Mouse (Mus musculus) CH12.LX (cell line): ENCODE measurements around the gene Gjc1. TPM values are rescaled to one million over a fixed set of nuclear protein-coding genes. Genes with fewer than 3 reads are reported as not detected.

Experiments
- DNase-seq: peaks from one replicate; pipeline ENCODE4 v3.0.0-alpha.2; 2013; ENCODE audit errors: extremely low read depth
- H3K27ac ChIP-seq: 2 replicates; pipeline ENCODE4 v1.5.1; 2012; ENCODE audit warnings: low read depth, mild to moderate bottlenecking, control low read depth, moderate library complexity; ENCODE audit not compliant: insufficient read depth
- H3K27me3 ChIP-seq: replicated peaks from 2 replicates; pipeline ENCODE3; 2012; ENCODE audit warnings: inconsistent platforms
- H3K36me3 ChIP-seq, 2 experiments: replicated peaks in 1 of 2; 2 replicates each; pipeline versions ENCODE3 to v1.6.1; 2012; ENCODE audit warnings: inconsistent platforms in 1 of 2, low read length in 1 of 2, mild to moderate bottlenecking in 1 of 2, mixed read lengths in 1 of 2, moderate library complexity in 1 of 2; ENCODE audit not compliant: control insufficient read depth in 1 of 2, insufficient read depth in 1 of 2
- H3K4me1 ChIP-seq, 2 experiments: 2 replicates each; pipeline ENCODE4 v1.6.1; 2012; ENCODE audit warnings: inconsistent platforms in 1 of 2, moderate library complexity in 1 of 2; ENCODE audit not compliant: insufficient read depth in 2 of 2, control insufficient read depth in 1 of 2
- H3K4me2 ChIP-seq: 2 replicates; pipeline ENCODE4 v1.6.1; 2012; ENCODE audit warnings: low read depth, mild to moderate bottlenecking, control low read depth; ENCODE audit not compliant: poor library complexity, insufficient read depth, severe bottlenecking
- H3K4me3 ChIP-seq, 3 experiments: fragments of 150-350 bp in 1 of 3; sonication (generic) in 1 of 3; replicated peaks in 1 of 3; 2 replicates each; pipeline versions ENCODE3 to v1.5.1; 2011 to 2012; ENCODE audit warnings: low read depth in 2 of 3, low read length in 2 of 3, mild to moderate bottlenecking in 2 of 3, moderate library complexity in 2 of 3, control low read depth in 1 of 3, improper control_type of control experiment in 1 of 3, inconsistent platforms in 1 of 3, mixed read lengths in 1 of 3; ENCODE audit not compliant: poor library complexity in 1 of 3
- H3K79me2 ChIP-seq: replicated peaks from 2 replicates; pipeline ENCODE4 v1.6.1; 2012; ENCODE audit warnings: mild to moderate bottlenecking, moderate library complexity; ENCODE audit not compliant: control insufficient read depth, poor library complexity, insufficient read depth, severe bottlenecking; ENCODE audit errors: extremely low read depth
- H3K9ac ChIP-seq: 2 replicates; pipeline ENCODE4 v1.6.1; 2012; ENCODE audit warnings: low read depth, mild to moderate bottlenecking, control low read depth, moderate library complexity; ENCODE audit not compliant: insufficient read depth
- H3K9me3 ChIP-seq: replicated peaks from 2 replicates; pipeline ENCODE3; 2012; ENCODE audit warnings: low read length, inconsistent platforms, mixed read lengths
- CTCF ChIP-seq, 2 experiments: IDR thresholded peaks in 1 of 2; conservative IDR thresholded peaks in 1 of 2; 2 replicates each; pipeline ENCODE4 v1.5.1; 2011 to 2012; ENCODE audit warnings: low read depth in 2 of 2, low read length in 2 of 2, improper control_type of control experiment in 1 of 2, inconsistent platforms in 1 of 2, mild to moderate bottlenecking in 1 of 2, moderate library complexity in 1 of 2
- E2F4 ChIP-seq: IDR thresholded peaks from 2 replicates; pipeline ENCODE4 v1.6.1; 2011; ENCODE audit warnings: low read depth, low read length, improper control_type of control experiment; ENCODE audit not compliant: insufficient replicate concordance
- ELF1 ChIP-seq: IDR thresholded peaks from 2 replicates; pipeline ENCODE4 v1.6.1; 2014; ENCODE audit warnings: low read depth, mild to moderate bottlenecking, inconsistent platforms, low read length, improper control_type of control experiment
- KAT2A ChIP-seq: IDR thresholded peaks from 2 replicates; pipeline ENCODE4 v1.6.1; 2012; ENCODE audit warnings: low read length, improper control_type of control experiment, inconsistent platforms; ENCODE audit not compliant: insufficient replicate concordance
- MAX ChIP-seq: IDR thresholded peaks from 2 replicates; pipeline ENCODE4 v1.6.1; 2011; ENCODE audit warnings: low read length, improper control_type of control experiment
- MAZ ChIP-seq: IDR thresholded peaks from 2 replicates; pipeline ENCODE4 v1.6.1; 2012; ENCODE audit warnings: low read depth, mild to moderate bottlenecking, inconsistent platforms, low read length, improper control_type of control experiment, moderate library complexity
- NRF1 ChIP-seq: IDR thresholded peaks from 2 replicates; pipeline ENCODE4 v1.6.1; 2014; ENCODE audit warnings: low read depth, mild to moderate bottlenecking, inconsistent platforms, low read length, improper control_type of control experiment, moderate library complexity
- PAX5 ChIP-seq: IDR thresholded peaks from 2 replicates; pipeline ENCODE4 v1.6.1; 2012; ENCODE audit warnings: low read length, inconsistent platforms, mixed read lengths
- POLR2AphosphoS2 ChIP-seq: IDR thresholded peaks from 2 replicates; pipeline ENCODE4 v1.6.1; 2011; ENCODE audit warnings: low read depth, low read length, improper control_type of control experiment
- RAD21 ChIP-seq: IDR thresholded peaks from 2 replicates; pipeline ENCODE4 v1.6.1; 2011; ENCODE audit warnings: low read depth, mild to moderate bottlenecking, low read length, improper control_type of control experiment, moderate library complexity
- RCOR1 ChIP-seq: conservative IDR thresholded peaks from 2 replicates; pipeline ENCODE4 v1.6.1; 2012; ENCODE audit warnings: low read depth, mild to moderate bottlenecking, inconsistent platforms, low read length, improper control_type of control experiment
- SMC3 ChIP-seq: IDR thresholded peaks from 2 replicates; pipeline ENCODE4 v1.6.1; 2011; ENCODE audit warnings: low read depth, low read length, improper control_type of control experiment
- TBP ChIP-seq: conservative IDR thresholded peaks from 2 replicates; pipeline ENCODE4 v1.6.1; 2011; ENCODE audit warnings: low read depth, low read length, improper control_type of control experiment
- TCF12 ChIP-seq: IDR thresholded peaks from 2 replicates; pipeline ENCODE4 v1.6.1; 2014; ENCODE audit warnings: low read depth, mild to moderate bottlenecking, inconsistent platforms, low read length, improper control_type of control experiment
- UBTF ChIP-seq: IDR thresholded peaks from 2 replicates; pipeline ENCODE4 v1.6.1; 2012; ENCODE audit warnings: low read depth, mild to moderate bottlenecking, inconsistent platforms, low read length, improper control_type of control experiment, moderate library complexity
- ZKSCAN1 ChIP-seq: IDR thresholded peaks from 2 replicates; pipeline ENCODE4 v1.6.1; 2012; ENCODE audit warnings: low read depth, inconsistent platforms, low read length, improper control_type of control experiment, borderline replicate concordance
- ZMIZ1 ChIP-seq: IDR thresholded peaks from 2 replicates; pipeline ENCODE4 v1.6.1; 2012; ENCODE audit warnings: low read depth, mild to moderate bottlenecking, inconsistent platforms, low read length, improper control_type of control experiment
- ZNF384 ChIP-seq: IDR thresholded peaks from 2 replicates; pipeline ENCODE4 v1.6.1; 2012; ENCODE audit warnings: low read depth, low read length, improper control_type of control experiment, inconsistent platforms
- dilution Hi-C: fragments of 300-500 bp; cut with MboI; formaldehyde crosslinking; loops from 2 replicates; pipeline ENCODE4 v1.14.3; 2020; ENCODE audit warnings: low sequenced_read_pairs; ENCODE audit not compliant: extremely low pct_unique_long_range_greater_than_20kb, extremely low pct_ligation_motif_present
- in situ Hi-C: fragments of 300-500 bp; cut with MboI; formaldehyde crosslinking; loops from 3 replicates; pipeline ENCODE4 v1.14.3; 2019; ENCODE audit warnings: low sequenced_read_pairs, low pct_ligation_motif_present, low pct_unique_long_range_greater_than_20kb, mixed read lengths
- polyA plus RNA-seq: library from polyadenylated mRNA; unstranded; fragments of >175 nt; gene quantifications from 2 replicates; pipeline ENCODE4 v1.2.1, GENCODE M21; 2012; ENCODE audit warnings: low read depth; ENCODE audit not compliant: insufficient read length
- total RNA-seq, 2 experiments: library from RNA; depleted of rRNA; stranded (reverse); fragments of 300-350 nt in 1 of 2; fragments of >200 nt in 1 of 2; gene quantifications; 2 replicates each; pipeline ENCODE4 v1.2.3; 2012 to 2014

The Gjc1 gene
- total and polyA plus RNA-seq, 3 experiments, result not detected

DNA sequence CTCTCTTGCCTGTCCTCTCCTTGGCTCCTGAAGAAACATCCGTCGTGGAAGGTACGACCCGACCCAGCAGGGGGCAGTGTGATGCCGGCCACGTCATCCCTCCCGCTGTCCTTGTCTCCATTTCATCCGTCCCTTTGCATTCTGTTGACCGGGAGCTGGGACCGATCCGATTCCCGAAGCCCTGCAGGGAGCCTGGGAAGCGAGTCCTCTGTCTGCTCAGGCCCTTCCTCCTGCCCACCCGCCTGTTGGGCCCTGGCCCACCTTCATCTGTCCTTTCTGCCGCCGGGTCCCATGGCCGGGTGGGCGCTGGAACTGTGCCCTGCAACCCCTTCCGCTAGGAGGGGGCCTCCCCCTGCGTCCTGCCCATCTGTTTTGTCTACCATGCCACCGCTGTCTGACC is 41.9 kb downstream of the Gjc1 start:
- peaks cover 12% of the 10 kb centered on the region for H3K9me3 ChIP-seq
- no peak overlapping the region for H3K9ac ChIP-seq
- peaks cover 4% of the 10 kb centered on the region in 2 experiments; a peak in 1 of 4 replicates for H3K4me1 ChIP-seq
- H3K4me3 ChIP-seq, result no peak overlapping the region
- no peaks in the 10 kb centered on the region for H3K79me2 ChIP-seq
- H3K27ac ChIP-seq, result no peak overlapping the region
- no peak for DNase-seq
- in situ Hi-C loops (loop anchor here (10.0 kb wide), 1 partner anchor 87 kb away; no protein-coding TSS in a partner anchor), dilution Hi-C loops (no loop called here)
- H3K4me2 ChIP-seq, result no peak overlapping the region
- no peak for TF ChIP-seq TCF12
- no peak for TF ChIP-seq ZKSCAN1
- peak; percentile 51 for TF ChIP-seq RAD21
- no peak for TF ChIP-seq E2F4
- TF ChIP-seq KAT2A, result no peak
- peak; percentile 49 for TF ChIP-seq SMC3
- no peak for TF ChIP-seq POLR2AphosphoS2
- TF ChIP-seq MAX, result no peak
- TF ChIP-seq CTCF (conservative IDR thresholded peaks at IDR 0.05 in 1 of 2, IDR thresholded peaks at IDR 0.05 in 1 of 2; ENCODE audit: low read depth in 2 of 2, low read length in 2 of 2), result peak; percentile 38 to 66; a peak in 3 of 4 replicates
- no peak for TF ChIP-seq TBP
- no peak for TF ChIP-seq ELF1
- TF ChIP-seq UBTF, result no peak
- TF ChIP-seq RCOR1, result no peak
- TF ChIP-seq MAZ, result no peak
- no peak for TF ChIP-seq ZMIZ1
- TF ChIP-seq ZNF384, result no peak
- TF ChIP-seq PAX5, result no peak
- H3K27me3 ChIP-seq, result peaks cover 93% of the 10 kb centered on the region
- no peaks in the 10 kb centered on the region for H3K36me3 ChIP-seq

DNA sequence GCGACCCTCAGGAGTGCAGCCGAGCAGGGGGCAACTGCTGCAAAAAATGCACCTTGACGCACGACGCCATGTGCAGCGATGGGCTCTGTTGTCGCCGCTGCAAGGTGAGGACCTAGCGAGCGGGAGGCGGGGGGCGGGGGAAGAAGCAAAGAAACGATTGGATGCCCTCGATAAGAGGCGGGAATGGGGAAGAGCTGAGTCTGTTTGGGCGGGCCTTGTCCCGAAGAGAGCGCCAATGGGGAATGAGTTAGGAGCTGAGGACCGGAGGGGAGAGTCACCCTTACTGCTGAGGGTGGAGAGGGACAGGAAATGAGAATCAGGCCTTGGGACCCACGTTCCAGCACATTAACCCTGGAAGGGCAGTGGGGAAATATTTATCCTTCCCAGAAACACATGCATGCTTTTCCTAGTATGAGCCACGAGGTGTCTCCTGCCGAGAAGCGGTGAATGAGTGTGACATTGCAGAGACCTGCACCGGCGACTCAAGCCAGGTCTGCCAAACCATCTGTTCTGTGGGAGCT is 44.8 kb downstream of the Gjc1 start:
- no peaks in the 10 kb centered on the region for H3K79me2 ChIP-seq
- in situ Hi-C loops (loop anchor here (10.0 kb wide), 1 partner anchor 90 kb away; no protein-coding TSS in a partner anchor), dilution Hi-C loops (no loop called here)
- H3K27me3 ChIP-seq, result peaks cover 92% of the 10 kb centered on the region
- peak in 1 of 2 experiments; percentile 37; a peak in 2 of 4 replicates for TF ChIP-seq CTCF (conservative IDR thresholded peaks at IDR 0.05 in 1 of 2, IDR thresholded peaks at IDR 0.05 in 1 of 2; ENCODE audit: low read depth in 2 of 2, low read length in 2 of 2)
- TF ChIP-seq NRF1, result no peak
- no peak overlapping the region for H3K9ac ChIP-seq
- H3K9me3 ChIP-seq, result peaks cover 12% of the 10 kb centered on the region
- peaks cover 2 to 11% of the 10 kb centered on the region in 2 experiments; a peak in 3 of 4 replicates for H3K4me1 ChIP-seq
- no peak overlapping the region for H3K27ac ChIP-seq
- no peak overlapping the region for H3K4me3 ChIP-seq
- no peak overlapping the region for H3K4me2 ChIP-seq
- DNase-seq, result no peak
- no peaks in the 10 kb centered on the region for H3K36me3 ChIP-seq
